Mouse (Mus musculus) liver, embryonic 12.5 days (tissue): ENCODE data around the gene Uba1. TPM values are rescaled to one million over a fixed set of nuclear protein-coding genes. Genes with fewer than 3 reads are reported as not detected.
"Not testable (repeated sequence)": the region's sequence is repeated elsewhere in the genome, so short reads cannot be mapped to it uniquely, and the experiment has no call there.

Experiments used
- ATAC-seq: fragments of 200-750 bp; cut with Nextera tagmentation; 2 replicates; pipeline ENCODE4 v1.8.0; 2017; ENCODE audit warnings: moderate number of reproducible peaks, mild to moderate bottlenecking, moderate library complexity
- H3K27ac ChIP-seq: fragments of 300-500 bp; sonication (generic); 2 replicates; pipeline ENCODE4 v1.5.1; 2016; ENCODE audit warnings: mild to moderate bottlenecking
- H3K27me3 ChIP-seq: fragments of 300-500 bp; sonication (generic); replicated peaks from 2 replicates; pipeline ENCODE4 v1.6.1; 2016; ENCODE audit warnings: mild to moderate bottlenecking, moderate library complexity
- H3K36me3 ChIP-seq: fragments of 300-500 bp; sonication (generic); 2 replicates; pipeline ENCODE4 v1.6.1; 2016; ENCODE audit warnings: mild to moderate bottlenecking, moderate library complexity
- H3K4me1 ChIP-seq: fragments of 300-500 bp; sonication (generic); 2 replicates; pipeline ENCODE4 v1.6.1; 2016
- H3K4me2 ChIP-seq: fragments of 300-500 bp; sonication (generic); 2 replicates; pipeline ENCODE4 v1.6.1; 2016; ENCODE audit warnings: mild to moderate bottlenecking, moderate library complexity
- H3K4me3 ChIP-seq: fragments of 300-500 bp; sonication (generic); 2 replicates; pipeline ENCODE4 v1.5.1; 2016; ENCODE audit warnings: mild to moderate bottlenecking, moderate library complexity
- H3K9ac ChIP-seq: fragments of 300-500 bp; sonication (generic); 2 replicates; pipeline ENCODE4 v1.6.1; 2016; ENCODE audit warnings: mild to moderate bottlenecking, moderate library complexity
- H3K9me3 ChIP-seq: fragments of 300-500 bp; sonication (generic); replicated peaks from 2 replicates; pipeline ENCODE4 v1.6.1; 2016; ENCODE audit warnings: mild to moderate bottlenecking, moderate library complexity
- WGBS: fragments of 180-500 bp; shearing (Covaris S2); methylation state at CpG from one replicate; pipeline ENCODE4 v1.1.7; 2016; ENCODE audit not compliant: insufficient replicate concordance; 5-methylcytosine and 5-hydroxymethylcytosine counted together
- polyA plus RNA-seq: library from polyadenylated mRNA; unstranded; fragments of >200 nt; fragmentation: Nextera tagmentation; extraction: Ambion mirVana; gene quantifications from 2 replicates; pipeline ENCODE4 v1.2.1, GENCODE M21; 2016

The Uba1 gene
- polyA plus RNA-seq, 1 experiment from 2014 or later: 170 TPM

DNA sequence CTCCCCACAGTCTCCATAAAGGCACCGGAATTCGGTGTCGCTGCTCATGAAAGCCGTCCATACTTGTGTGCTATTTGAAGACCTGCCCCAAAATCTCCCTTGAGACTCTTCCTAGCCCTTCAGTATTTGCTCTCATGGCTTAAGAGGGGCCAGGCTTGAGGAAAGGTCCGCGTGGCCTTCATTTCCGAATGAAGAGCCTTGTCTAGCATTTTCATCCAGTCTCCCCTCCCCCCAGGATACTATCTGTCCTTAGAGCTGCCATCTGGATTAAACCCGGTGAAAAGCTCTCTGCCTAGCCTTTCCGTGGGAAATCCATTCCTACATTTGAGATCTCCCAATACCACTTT is 5.3 kb downstream of the Uba1 start:
- Histone ChIP-seq H3K9me3 (no peaks in the 10 kb centered on the region), H3K4me2 (peak overlapping the region; percentile 74), H3K4me1 (peaks cover 33% of the 10 kb centered on the region), H3K4me3 (peak overlapping the region; percentile 72), H3K27me3 (no peaks in the 10 kb centered on the region), H3K27ac (peak overlapping the region; percentile 86), H3K9ac (peak overlapping the region; percentile 82), H3K36me3 (peaks cover 40% of the 10 kb centered on the region)
- 13% methylated on average over 9 of the region's 9 CpGs for WGBS
- ATAC-seq: peak; percentile 18; the same call in 1 of the 2 replicates

DNA sequence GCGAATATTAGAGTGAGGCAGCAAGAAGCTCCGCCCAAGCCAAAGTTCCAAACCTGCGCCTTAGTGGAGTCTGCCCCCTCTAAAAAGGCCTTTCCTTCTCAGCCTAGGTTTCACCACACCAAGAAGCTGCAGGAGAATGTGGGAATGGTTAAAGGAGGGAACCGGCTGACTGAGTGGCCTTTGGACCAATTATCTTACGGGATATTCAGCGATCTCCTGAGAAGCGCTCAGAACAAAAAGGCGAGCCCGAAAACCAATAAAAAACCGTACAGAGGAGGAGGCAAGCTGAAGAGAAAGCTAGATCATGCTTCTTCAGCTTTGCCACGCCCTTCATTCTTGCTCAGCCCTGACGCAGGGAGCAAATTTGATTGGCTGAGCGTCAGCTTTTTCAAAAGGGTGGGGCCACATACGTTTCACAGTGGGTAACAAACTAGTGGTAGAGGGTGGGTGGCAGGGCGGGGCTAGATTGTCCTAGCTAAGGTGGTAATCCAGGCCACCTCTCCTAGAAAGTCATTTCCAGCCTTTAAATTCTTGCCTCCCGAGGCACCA is 29.5 kb downstream of the Uba1 start, which contains the start of gene Cdk16:
TSS of gene Cdk16 (plus strand) at position 436 of the 549 bp plus-strand sequence.
- H3K9ac ChIP-seq: peak within 1 kb of the TSS; percentile 91
- H3K4me3 ChIP-seq: peak within 1 kb of the TSS; percentile 81
- peak; percentile 92 for ATAC-seq
- H3K27me3 ChIP-seq: no peaks in the 10 kb centered on the region
- no peaks in the 10 kb centered on the region for H3K9me3 ChIP-seq
- peaks cover 18% of the 10 kb centered on the region for H3K4me1 ChIP-seq
- peaks cover 28% of the 10 kb centered on the region for H3K36me3 ChIP-seq
- H3K27ac ChIP-seq: peak within 1 kb of the TSS; percentile 94
- 9% methylated on average over 16 of the region's 16 CpGs for WGBS
- H3K4me2 ChIP-seq: peak within 1 kb of the TSS; percentile 77

DNA sequence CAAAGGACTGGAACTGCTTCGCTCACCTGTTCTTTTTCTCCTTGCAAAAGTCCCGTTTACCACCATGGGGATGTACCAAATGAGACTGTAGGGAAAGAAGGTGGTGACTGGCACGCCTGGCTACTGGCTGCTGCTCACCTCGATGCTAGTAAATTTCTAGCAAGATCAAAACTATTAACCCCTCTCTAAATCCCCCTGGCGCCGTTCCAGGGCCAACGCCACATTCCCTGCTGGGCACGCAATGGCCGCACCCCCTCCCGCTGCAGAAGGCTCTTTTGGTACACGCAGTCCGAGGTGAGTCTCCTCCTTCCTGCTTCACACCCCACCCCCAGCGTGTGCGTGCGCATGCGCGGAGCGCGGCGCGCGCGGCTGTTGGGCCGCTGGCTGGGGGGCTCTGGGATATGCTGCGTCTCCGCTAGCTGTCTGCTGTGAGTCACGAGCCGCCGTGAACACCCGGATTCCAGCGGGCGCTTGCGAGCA is 30.0 kb downstream of the Uba1 start:
- 14% methylated on average over 31 of the region's 33 CpGs for WGBS
- ATAC-seq: peak; percentile 87

DNA sequence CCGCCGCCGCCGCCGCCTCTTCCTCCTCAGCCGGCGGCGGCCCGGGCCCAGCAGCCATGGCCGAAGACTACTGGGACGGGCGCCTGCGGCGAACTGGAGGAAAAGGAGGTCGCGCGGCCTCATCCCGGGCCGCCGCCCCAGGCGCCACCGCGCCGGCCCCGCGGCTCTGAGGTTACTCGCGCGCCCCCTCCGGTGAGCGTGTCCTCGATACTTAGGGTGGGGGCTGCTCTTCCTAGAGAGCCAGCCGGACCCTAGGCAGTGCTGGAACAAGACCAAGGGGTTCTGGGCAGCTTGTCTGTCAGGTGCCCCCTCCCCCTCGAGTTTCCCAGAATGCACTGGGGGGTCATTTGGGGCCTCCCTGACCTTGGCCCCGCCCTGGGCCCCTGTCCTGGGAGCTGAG is 30.5 kb downstream of the Uba1 start:
- H3K9ac ChIP-seq: peak overlapping the region; percentile 91
- H3K4me1 ChIP-seq: peaks cover 18% of the 10 kb centered on the region
- peak overlapping the region; percentile 94 for H3K27ac ChIP-seq
- peak overlapping the region; percentile 77 for H3K4me2 ChIP-seq
- no peaks in the 10 kb centered on the region for H3K27me3 ChIP-seq
- WGBS: 5% methylated on average over 28 of the region's 35 CpGs
- H3K9me3 ChIP-seq: no peaks in the 10 kb centered on the region
- H3K36me3 ChIP-seq: peaks cover 28% of the 10 kb centered on the region
- peak; percentile 44 for ATAC-seq
- peak overlapping the region; percentile 81 for H3K4me3 ChIP-seq

More for the DNA sequence above, 30.0 kb downstream of the Uba1 start:
- Histone ChIP-seq H3K27ac (peak overlapping the region; percentile 94), H3K9ac (peak overlapping the region; percentile 91), H3K9me3 (no peaks in the 10 kb centered on the region), H3K4me1 (peaks cover 18% of the 10 kb centered on the region), H3K27me3 (no peaks in the 10 kb centered on the region), H3K36me3 (peaks cover 28% of the 10 kb centered on the region), H3K4me3 (peak overlapping the region; percentile 81), H3K4me2 (peak overlapping the region; percentile 77)

DNA sequence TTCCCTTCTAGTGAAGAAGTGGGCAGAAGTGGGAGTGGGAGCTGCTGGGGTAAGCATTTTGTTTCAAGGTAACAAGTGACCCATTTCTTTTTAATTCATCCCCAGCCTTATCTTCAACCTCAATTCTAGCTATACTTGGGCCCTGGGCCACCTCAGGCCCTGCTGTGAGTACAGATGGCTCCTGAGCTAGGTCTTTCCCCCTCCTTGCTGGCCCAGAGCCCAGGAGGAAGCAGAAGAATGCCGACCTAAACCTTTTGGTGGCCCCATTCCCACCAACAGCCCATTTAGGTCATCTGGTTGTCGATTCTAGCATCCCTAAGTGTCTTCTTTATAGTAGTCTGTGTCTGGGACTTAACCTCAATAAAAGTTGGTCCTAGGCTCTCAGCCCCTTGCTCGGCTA is 33.4 kb downstream of the Uba1 start:
- no peak overlapping the region for H3K27ac ChIP-seq
- no peaks in the 10 kb centered on the region for H3K27me3 ChIP-seq
- H3K4me3 ChIP-seq: no peak overlapping the region
- no peak overlapping the region for H3K9ac ChIP-seq
- ATAC-seq: no peak
- H3K4me1 ChIP-seq: peaks cover 14% of the 10 kb centered on the region
- H3K4me2 ChIP-seq: no peak overlapping the region
- H3K9me3 ChIP-seq: no peaks in the 10 kb centered on the region
- H3K36me3 ChIP-seq: peaks cover 51% of the 10 kb centered on the region
- WGBS: 76% methylated on average over 3 of the region's 3 CpGs

DNA sequence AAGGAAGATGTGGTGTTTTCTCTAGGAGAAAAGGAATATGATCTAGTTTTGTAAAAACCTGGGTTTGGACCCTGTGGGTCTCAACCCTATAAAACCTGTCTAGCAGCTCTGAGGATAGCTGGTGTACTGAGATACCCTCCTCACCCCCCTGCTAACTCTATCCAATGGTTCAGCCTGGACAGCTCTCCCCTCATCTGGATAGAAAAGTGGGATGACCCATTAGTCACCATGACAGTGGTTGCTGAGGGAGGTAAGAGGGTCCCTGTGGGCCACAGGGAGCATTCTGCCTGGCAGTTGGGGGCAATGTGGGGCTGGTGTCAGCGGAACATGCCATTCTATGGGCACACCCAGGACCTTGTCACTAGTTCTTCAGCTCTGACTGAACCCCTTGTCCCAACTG is 34.5 kb downstream of the Uba1 start:
- no peaks in the 10 kb centered on the region for H3K27me3 ChIP-seq
- no peaks in the 10 kb centered on the region for H3K9me3 ChIP-seq
- H3K4me2 ChIP-seq: no peak overlapping the region
- H3K9ac ChIP-seq: no peak overlapping the region
- 92% methylated on average over 1 of the region's 1 CpGs for WGBS
- no peak for ATAC-seq
- H3K36me3 ChIP-seq: peaks cover 62% of the 10 kb centered on the region
- no peak overlapping the region for H3K4me3 ChIP-seq
- peaks cover 11% of the 10 kb centered on the region for H3K4me1 ChIP-seq
- no peak overlapping the region for H3K27ac ChIP-seq

DNA sequence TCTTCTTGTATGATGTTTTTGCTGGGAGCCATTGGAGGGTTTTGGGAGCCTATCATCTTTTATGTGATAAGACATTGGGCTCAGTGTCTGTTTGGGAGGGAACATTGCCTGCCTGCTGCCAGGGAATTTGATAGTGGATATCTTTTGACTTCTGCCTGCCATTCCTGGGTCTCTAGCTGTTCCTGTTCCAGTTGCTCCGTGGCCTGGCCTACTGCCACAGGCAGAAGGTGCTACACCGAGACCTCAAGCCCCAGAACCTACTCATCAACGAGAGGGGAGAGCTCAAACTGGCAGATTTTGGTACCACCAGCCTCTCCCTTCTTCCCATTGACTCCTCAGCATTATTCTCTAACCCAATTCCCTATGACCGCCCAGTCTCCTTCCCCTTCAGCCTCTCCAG is 37.7 kb downstream of the Uba1 start:
- H3K27ac ChIP-seq: no peak overlapping the region
- H3K9ac ChIP-seq: no peak overlapping the region
- 80% methylated on average over 4 of the region's 4 CpGs for WGBS
- H3K4me1 ChIP-seq: no peaks in the 10 kb centered on the region
- H3K36me3 ChIP-seq: peaks cover 84% of the 10 kb centered on the region
- H3K4me2 ChIP-seq: no peak overlapping the region
- no peaks in the 10 kb centered on the region for H3K9me3 ChIP-seq
- ATAC-seq: no peak
- H3K4me3 ChIP-seq: no peak overlapping the region
- no peaks in the 10 kb centered on the region for H3K27me3 ChIP-seq

DNA sequence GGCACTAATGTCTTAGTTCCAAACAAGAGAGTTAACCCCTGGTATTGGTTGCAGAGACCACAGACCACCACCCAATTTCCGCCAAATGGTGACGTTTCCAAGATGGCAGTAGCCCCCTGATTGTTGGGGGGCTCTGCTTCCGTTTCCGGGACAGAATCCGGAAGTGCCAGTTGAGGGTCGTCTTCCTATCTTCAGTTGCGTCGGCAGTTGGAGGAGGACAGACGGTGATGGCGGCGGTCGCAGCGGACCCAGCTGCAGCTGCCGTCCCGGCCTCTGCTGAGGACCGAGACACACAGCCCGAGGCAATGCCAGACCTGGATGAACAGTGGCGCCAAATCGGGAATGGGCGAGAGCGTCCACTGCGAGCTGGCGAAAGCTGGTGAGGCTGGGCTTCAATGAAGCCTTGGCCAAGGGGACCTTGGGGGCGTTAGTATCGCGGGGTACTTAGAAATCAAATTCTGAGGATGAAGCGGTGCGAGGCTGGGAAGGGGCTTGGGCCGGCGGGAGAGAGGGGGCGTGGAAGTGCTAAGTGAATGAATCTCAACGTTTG is 45.7 kb downstream of the Uba1 start, which contains the start of gene Usp11:
TSS of gene Usp11 (plus strand) at position 166 of the 550 bp plus-strand sequence.
- Histone ChIP-seq H3K27me3 (no peaks in the 10 kb centered on the region), H3K4me2 (peak within 1 kb of the TSS; percentile 78), H3K9me3 (no peaks in the 10 kb centered on the region), H3K36me3 (peaks cover 10% of the 10 kb centered on the region), H3K27ac (peak within 1 kb of the TSS; percentile 89), H3K4me3 (peak within 1 kb of the TSS; percentile 68), H3K4me1 (peaks cover 10% of the 10 kb centered on the region; the same call in 1 of the 2 replicates), H3K9ac (peak within 1 kb of the TSS; percentile 80)
- peak; percentile 33 for ATAC-seq
- 8% methylated on average over 32 of the region's 32 CpGs for WGBS

DNA sequence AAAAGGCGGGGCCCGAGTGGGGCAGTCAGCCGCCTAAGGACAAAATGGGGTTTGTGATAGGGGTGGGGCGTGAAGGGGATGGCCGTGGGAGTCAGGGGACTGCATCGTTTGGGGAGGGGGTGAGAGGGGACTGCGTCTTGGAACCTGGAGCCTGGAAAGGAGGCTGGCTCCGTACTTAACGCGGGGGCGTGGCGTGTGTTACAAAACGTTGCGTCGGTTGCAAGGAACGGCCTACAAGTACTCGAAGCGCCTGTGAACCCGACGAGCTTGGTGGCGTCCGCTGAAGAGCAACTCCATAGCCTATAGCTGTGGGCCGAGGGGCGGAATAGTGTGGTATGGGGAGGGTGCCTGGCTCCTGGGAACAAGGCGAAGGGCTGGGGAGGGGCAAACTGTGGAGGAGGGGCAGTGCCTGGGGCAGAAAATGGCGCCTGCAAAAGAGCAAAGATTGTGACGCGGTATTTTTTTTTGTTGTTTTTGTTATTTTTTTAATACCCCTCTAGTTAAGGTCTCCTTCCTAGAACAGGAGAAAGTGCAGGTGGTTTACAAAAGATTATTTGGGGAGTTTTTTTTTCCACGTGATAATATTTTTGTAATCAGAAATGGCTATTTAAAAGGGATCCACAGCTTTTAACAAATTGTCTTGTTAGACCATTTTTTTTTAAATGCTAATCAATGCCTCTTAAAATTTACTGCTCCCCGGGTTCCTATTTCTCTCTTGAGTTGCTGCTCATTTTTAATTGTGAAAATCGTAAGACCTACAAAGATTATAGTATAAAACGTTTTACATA is 46.4 kb downstream of the Uba1 start:
- peaks cover 10% of the 10 kb centered on the region; the same call in 1 of the 2 replicates for H3K4me1 ChIP-seq
- ATAC-seq: peak; percentile 95
- no peaks in the 10 kb centered on the region for H3K9me3 ChIP-seq
- peak overlapping the region; percentile 78 for H3K4me2 ChIP-seq
- peaks cover 3% of the 10 kb centered on the region for H3K36me3 ChIP-seq
- no peaks in the 10 kb centered on the region for H3K27me3 ChIP-seq
- peak overlapping the region; percentile 89 for H3K27ac ChIP-seq
- WGBS: 7% methylated on average over 32 of the region's 32 CpGs
- peak overlapping the region; percentile 80 for H3K9ac ChIP-seq
- H3K4me3 ChIP-seq: peak overlapping the region; percentile 68

DNA sequence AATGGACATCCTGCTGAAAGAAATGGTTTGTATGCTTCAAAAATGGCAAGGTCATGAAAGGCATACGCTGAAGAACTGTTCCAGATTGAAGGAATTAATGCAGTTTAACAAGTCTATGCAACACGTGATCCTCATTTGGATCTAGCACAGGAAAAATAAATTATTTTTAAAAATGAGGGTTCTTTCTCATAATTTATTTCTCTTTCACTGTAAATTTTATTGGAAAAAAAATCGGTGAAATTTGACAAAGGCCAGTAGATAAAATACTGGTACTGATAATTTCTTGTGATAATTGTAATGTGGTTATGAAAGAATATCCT is 46.9 kb downstream of the Uba1 start:
- H3K9ac ChIP-seq: peak overlapping the region; percentile 80; the same call in 1 of the 2 replicates
- H3K36me3 ChIP-seq: no peaks in the 10 kb centered on the region
- 16% methylated on average over 3 of the region's 3 CpGs for WGBS
- ATAC-seq: no peak
- H3K4me3 ChIP-seq: peak overlapping the region; percentile 68
- no peak overlapping the region for H3K27ac ChIP-seq
- H3K27me3 ChIP-seq: no peaks in the 10 kb centered on the region
- H3K9me3 ChIP-seq: no peaks in the 10 kb centered on the region
- H3K4me2 ChIP-seq: peak overlapping the region; percentile 78
- peaks cover 10% of the 10 kb centered on the region; the same call in 1 of the 2 replicates for H3K4me1 ChIP-seq

DNA sequence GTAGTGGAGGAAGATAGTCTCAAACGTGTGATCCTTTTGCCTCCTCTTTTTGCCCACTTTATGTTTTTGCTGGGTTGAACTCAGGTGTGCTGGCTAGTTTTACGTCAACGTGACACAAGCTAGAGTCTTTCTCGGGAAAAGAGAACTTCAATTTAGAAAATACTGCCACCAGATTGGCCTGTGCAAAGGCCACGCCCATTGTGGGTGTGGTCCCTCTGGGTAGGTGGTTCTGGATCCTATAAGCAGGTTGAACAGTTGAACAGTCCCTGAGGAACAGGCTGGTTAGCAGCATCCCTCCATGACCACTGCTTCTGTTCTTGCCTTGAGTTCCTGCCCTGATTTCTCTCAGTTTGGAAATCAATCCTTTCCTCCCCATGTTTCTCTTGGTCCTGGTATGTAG is 70.6 kb downstream of the Uba1 start:
- Histone ChIP-seq H3K9ac (no peak overlapping the region), H3K4me1 (no peaks in the 10 kb centered on the region), H3K27ac (no peak overlapping the region), H3K36me3 (no peaks in the 10 kb centered on the region), H3K4me2 (no peak overlapping the region), H3K4me3 (no peak overlapping the region), H3K27me3 (no peaks in the 10 kb centered on the region), H3K9me3 (no peaks in the 10 kb centered on the region)
- ATAC-seq: no peak
- WGBS: 59% methylated on average over 5 of the region's 5 CpGs

DNA sequence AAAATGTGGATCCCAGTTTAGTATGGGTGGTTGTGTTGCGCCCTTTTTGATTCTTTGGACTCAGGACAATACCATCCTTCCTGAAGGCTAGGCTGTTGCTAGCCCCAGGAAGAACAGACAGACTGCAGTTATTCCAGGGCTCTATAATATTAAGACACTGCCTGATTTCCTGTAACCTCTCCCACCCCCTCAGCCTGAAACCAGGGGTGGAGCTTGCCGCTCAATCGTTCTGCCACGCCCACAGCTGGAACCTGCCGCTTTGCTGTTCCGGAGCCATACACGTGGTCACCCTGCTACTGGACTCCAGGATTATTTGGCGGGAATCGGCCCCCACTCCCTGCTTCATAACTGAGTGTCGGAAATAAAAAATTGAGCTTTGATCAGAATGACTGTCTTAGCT is 71.9 kb downstream of the Uba1 start:
- not testable (repeated sequence) for H3K9ac ChIP-seq, H3K4me3 ChIP-seq, H3K4me1 ChIP-seq, H3K36me3 ChIP-seq, ATAC-seq, H3K9me3 ChIP-seq, H3K27me3 ChIP-seq, H3K27ac ChIP-seq
- peak overlapping the region; percentile 20 for H3K4me2 ChIP-seq
- WGBS: 33% methylated on average over 10 of the region's 10 CpGs
